Mouse (Mus musculus) G1E (cell line): ENCODE measurements around the gene Myh1.

Experiments used
- CTCF ChIP-seq: IDR thresholded peaks from 2 replicates; pipeline ENCODE4 v1.5.1; 2012; ENCODE audit warnings: low read depth, low read length, inconsistent platforms, mixed read lengths
- TAL1 ChIP-seq: conservative IDR thresholded peaks from 2 replicates; pipeline ENCODE4 v1.6.1; 2012; ENCODE audit warnings: low read depth, low read length, inconsistent platforms, mixed read lengths

DNA sequence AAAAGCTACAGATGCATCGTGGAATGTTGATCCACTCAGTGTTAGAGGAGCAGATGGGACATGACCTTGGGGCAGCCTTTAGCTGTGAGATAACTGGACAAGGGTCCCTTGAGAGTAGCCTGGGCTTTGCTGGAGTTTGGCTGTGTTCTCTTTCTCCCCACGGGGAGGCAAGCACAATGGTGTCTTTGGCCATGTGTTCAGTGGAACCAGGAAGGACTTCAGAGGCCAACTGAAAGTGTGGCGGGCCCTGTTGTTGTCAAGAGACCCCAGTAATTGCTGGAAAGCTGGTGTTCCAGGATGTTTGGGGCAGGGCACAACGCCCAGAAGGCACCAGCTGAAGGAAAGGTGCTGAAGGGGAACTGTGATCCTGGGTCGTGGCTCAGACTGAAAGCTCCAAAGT, 30.6 kb upstream of the Myh1 start:
- TF ChIP-seq CTCF (no peak), TAL1 (no peak)
